Mouse (Mus musculus) gastrocnemius, postnatal 10 days (tissue): ENCODE measurements around the gene Fkbp5. TPM values are rescaled to one million over a fixed set of nuclear protein-coding genes. Genes with fewer than 3 reads are reported as not detected.
"Not testable (repeated sequence)": the region's sequence is repeated elsewhere in the genome, so short reads cannot be mapped to it uniquely, and the experiment has no call there.

ENCODE experiments used
- DNase-seq: peaks from one replicate; pipeline ENCODE4 v3.0.0; 2021; ENCODE audit warnings: mixed read lengths
- total RNA-seq, 2 experiments: library from RNA; stranded (reverse); gene quantifications; 2 replicates each; pipeline ENCODE4 v1.2.3; 2021

Gene Fkbp5
- total RNA-seq, 2 experiments from 2014 or later: 6.0 to 14.4 TPM

GRCm38 (mm10) chr17:28371941-28372340 lies 145.4 kb downstream of the Fkbp5 start:
- DNase-seq: no peak

- no peak for DNase-seq
Observed at GRCm38 (mm10) chr17:28371286-28371685, 146.0 kb downstream of the Fkbp5 start.

DNA sequence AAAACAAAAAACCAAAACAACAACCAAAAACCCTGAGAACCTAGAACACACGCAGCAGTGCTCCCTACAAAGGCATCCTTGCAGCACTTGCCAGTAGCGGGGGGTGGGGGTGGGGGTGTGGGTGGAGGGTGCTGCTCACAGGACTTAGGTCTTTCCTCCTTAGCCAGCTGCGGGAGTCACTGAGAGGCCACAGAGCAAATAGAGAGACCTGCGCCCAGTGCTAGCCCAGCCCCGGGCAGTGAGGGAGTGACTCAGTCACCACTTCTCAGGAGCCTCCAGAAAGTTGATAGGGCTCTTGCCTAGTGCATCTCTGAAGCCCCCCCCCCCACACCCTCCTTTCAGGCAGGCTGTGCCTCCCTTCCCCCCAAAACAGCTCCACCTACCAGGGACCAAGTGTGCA lies 148.3 kb downstream of the Fkbp5 start:
- DNase-seq: no peak

DNA sequence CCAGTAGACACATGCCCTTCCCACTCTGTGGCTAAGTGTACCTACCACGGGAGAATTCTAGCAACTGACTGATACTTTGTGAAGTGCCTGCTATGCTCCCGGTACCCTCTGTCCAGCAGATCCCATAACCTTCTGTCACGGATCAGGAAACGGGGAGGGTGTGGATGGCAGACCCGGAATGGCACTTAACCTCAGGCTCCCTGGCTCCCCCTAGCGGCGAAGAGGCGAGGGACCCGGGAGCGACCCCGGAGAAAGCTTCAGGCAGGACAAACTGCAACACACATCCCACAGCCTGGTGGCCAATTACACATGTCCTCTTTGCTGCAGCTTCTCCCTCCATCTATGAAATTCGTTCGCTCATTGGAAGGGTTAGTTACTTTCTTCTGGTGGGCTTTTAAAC lies 148.9 kb downstream of the Fkbp5 start:
- DNase-seq: peak; percentile 90

GRCm38 (mm10) chr17:28365122-28365521 lies 152.2 kb downstream of the Fkbp5 start, which contains the start of gene Tulp1:
Gene Tulp1, minus strand, starts transcription at chr17:28365222.
- DNase-seq: no peak

- DNase-seq: no peak
Observed at GRCm38 (mm10) chr17:28363507-28363906, 153.8 kb downstream of the Fkbp5 start.

GRCm38 (mm10) chr17:28362653-28363292 lies 154.6 kb downstream of the Fkbp5 start:
- no peak for DNase-seq

- no peak for DNase-seq
Observed at GRCm38 (mm10) chr17:28361921-28362652, 155.2 kb downstream of the Fkbp5 start.

DNA sequence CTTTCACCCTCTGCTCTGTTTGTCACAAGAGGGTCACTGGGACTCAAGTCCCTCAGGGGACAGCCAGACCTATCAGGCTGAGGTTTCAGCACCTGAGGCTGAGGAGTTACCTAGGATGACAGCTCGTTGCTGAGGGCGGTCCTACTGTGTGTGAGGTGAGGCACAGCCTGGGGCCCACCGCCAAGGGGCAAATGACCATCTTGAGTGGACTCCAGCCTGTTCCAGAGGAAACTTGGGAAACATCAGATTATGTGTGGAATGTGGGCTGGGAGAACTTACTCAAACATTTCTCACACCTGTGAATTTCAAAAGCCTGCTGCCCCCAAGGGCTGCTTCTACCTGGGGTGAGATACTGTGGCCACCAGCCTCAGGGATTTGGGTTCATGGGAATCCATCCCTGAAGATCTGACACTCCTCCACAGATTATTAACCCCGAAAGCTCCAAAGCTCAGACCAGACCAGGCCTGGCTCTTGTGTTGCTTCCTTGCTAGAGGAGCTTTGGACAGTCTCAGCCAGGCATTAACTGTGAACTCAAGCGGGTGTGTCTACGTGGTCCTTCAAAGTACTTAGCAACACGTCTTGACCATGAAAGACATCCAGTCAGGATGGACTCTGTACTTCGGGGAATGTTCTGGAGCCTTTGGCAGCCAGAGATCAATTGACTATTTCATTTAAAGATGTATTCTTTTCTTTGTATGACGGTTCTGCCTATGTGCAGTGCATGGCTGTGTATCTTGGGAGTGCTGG lies 156.6 kb downstream of the Fkbp5 start:
- DNase-seq: no peak

DNA sequence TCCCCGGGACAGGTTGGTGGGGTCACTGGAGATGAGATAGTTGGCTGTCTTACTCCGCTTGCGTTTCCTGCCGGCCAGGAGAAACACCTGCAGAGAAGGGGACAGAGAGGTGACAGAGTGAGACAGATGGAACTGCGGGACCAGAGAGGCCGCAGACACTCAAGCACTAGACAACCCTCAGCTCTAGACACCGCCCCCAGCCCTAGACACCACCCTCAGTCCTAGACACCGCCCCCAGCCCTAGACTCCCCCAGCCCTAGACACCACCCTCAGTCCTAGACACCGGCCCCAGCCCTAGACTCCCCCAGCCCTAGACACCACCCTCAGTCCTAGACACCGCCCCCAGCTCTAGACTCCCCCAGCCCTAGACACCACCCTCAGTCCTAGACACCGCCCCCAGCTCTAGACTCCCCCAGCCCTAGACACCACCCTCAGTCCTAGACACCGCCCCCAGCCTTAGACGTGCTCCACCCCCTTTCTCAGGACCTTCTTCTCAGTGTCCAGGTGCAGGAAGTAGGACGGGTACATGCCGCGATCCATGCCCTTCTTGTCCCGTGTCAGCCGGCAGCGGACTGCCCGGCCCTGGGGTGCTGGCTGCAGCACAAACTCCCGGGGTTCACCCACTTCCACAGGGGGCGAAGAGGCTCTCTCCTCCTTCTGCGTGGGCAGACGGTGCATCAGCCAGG lies 158.6 kb downstream of the Fkbp5 start:
- not testable (repeated sequence) for DNase-seq

- DNase-seq: no peak
Observed at GRCm38 (mm10) chr17:28355871-28356270, 161.5 kb downstream of the Fkbp5 start.

GRCm38 (mm10) chr17:28352018-28352417 lies 165.3 kb downstream of the Fkbp5 start:
- DNase-seq: no peak

- DNase-seq: no peak
Observed at GRCm38 (mm10) chr17:28351353-28351890, 165.9 kb downstream of the Fkbp5 start.

DNA sequence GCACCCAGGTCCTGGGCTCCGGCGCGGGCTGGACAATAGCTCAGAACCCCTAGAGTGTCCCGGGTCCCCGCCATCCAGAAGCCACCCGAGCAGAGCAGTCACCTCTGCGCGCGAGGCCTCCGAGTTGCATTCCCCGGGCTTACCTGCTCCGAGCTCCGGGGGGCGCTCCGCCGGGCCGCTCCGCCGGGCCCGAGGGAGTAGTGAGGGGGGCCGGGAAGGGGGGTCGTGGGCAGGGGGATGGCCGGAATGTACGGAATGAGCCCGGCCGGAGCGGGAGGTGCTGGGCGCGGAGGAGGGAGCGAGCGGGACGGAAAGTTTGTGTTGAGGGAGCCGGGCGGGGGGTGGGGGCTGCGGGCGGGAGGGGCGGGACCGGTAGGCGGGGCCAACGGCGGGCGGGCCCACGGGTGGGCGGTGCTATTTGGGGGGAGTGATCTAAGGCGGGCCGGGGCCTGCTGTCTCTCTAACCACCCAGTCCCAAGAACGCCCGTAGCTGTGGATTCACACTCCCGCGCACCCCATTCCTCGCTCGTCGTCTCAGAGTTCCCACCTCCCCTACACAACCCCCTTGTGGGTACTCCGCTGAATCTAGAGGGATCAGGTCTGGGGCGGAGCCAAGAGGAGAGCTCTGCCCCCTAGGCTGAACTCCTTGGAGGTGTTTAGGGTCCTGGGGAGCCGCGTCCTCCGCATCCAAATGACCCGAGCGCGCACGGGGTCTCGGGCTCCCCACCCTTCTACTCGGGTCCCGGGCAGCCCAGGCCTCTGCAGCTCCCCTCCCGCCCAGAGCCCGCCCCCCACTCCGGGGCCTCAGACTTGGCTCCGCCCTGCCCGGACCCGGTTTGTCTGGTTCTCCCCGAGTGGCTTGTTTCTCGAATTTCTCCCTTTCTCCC lies 166.6 kb downstream of the Fkbp5 start, which contains the start of gene Tead3:
Gene Tead3, minus strand, starts transcription at position 352 of the 887 bp plus-strand sequence.
- peak; percentile 88 for DNase-seq

DNA sequence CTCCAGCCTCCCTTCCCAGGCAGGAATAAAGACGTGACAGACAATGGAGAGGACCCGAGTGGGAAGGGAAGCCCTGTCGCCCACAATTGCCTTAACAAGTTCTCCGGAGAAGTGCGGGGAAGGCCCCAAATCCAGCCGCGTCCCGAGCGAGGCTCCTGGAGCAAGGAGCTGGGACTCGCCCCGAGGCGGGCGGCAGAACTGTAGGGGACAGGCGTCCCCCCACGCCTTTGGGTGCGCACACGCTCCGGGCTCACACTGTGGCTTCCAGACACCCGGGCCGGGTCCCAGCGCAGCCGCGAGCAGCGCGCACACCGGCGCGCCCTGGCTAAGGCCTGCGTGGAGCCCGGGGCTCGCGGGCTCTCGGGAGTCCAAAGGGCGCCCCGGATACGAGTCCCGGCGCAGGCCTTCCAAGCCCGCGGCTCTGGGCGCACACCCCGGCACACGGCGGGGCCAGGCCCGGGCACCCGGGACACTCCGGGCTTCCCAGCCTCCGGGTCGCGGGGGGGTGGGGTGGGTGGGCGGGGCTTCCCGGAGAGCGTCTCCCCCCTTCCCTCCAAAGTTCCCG lies 167.3 kb downstream of the Fkbp5 start:
- DNase-seq: peak; percentile 65

DNA sequence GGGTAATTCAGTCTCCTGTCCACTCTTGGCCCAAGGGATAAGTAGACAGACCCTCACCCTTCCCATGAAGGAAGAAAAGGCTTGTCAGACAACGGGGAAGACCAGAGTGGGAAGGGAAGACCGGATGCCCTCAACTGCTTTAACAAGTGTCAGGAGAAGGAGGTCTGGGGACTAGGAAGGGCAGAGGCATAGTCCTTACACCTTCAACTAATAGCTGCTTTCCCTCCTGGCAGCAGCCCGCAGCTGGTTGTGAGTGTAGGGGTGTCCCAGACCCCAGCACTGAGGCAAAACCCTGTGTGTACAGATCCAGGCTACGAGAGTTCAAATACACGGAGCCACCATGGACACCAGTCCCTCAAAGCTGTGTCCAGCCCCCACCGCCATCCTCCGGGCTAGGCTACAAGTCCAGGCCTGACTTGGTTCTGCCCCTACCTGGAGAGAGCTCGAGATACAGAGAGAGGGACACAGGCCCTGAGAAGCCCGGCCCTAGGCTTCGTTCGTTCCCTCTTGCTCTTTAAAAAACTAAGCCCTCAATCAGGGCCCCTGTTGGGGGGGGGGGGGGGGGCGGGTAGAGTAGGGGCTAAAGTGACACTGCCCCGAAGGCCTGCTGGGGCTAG lies 168.0 kb downstream of the Fkbp5 start:
- no peak for DNase-seq
